Mouse (Mus musculus): ENCODE measurements around the gene Skp2. TPM values are rescaled to one million over a fixed set of nuclear protein-coding genes. Genes with fewer than 3 reads are reported as not detected.

Gene Skp2
- polyA plus RNA-seq, 2 experiments from 2014 or later: 4.4 to 7.8 TPM

- ATAC-seq: no peak
These were observed 81.5 kb downstream of the Skp2 start for GRCm38 (mm10) chr15:9073684-9074083.

GRCm38 (mm10) chr15:9073067-9073608 is 82.1 kb downstream of the Skp2 start:
- ATAC-seq: no peak

- ATAC-seq: peak; percentile 9
These were observed 82.6 kb downstream of the Skp2 start for GRCm38 (mm10) chr15:9072630-9073029.

- ATAC-seq: peak; percentile 37
These were observed 83.4 kb downstream of the Skp2 start for GRCm38 (mm10) chr15:9071556-9072544.

GRCm38 (mm10) chr15:9070912-9071555 is 84.2 kb downstream of the Skp2 start, which contains the start of gene Nadk2:
Gene Nadk2, plus strand, starts transcription at chr15:9071260.
- ATAC-seq: peak; percentile 88

GRCm38 (mm10) chr15:9070353-9070752 is 84.9 kb downstream of the Skp2 start:
- ATAC-seq: no peak

- no peak for ATAC-seq
These were observed 86.3 kb downstream of the Skp2 start for GRCm38 (mm10) chr15:9068881-9069280.

Other genes starting within 250 kb of the Skp2 start
- gene Ranbp3l, start 187.5 kb downstream of the Skp2 start, polyA plus RNA-seq (2017; shearing (Covaris generic)): under 1 TPM in 1 of 2 experiments, not detected in 1; 0.09 TPM
- gene Nadk2, start 84.2 kb downstream of the Skp2 start, polyA plus RNA-seq (2017; shearing (Covaris generic)): 1 to 10 TPM; 3.7 to 6.0 TPM
- 1 to 10 TPM; 4.2 to 4.9 TPM for gene Lmbrd2, start 14.9 kb downstream of the Skp2 start, polyA plus RNA-seq (2017; shearing (Covaris generic))
- not detected for gene Ugt3a1, start 121.5 kb upstream of the Skp2 start, polyA plus RNA-seq (2017; shearing (Covaris generic))
- under 1 TPM in 1 of 2 experiments, not detected in 1; 0.31 TPM for gene Ugt3a2, start 180.1 kb upstream of the Skp2 start, polyA plus RNA-seq (2017; shearing (Covaris generic))

Measured in CD4-positive, CD25-positive, alpha-beta regulatory T cell, adult 4 months (primary cell).